Mouse (Mus musculus) heart, postnatal 36 days (tissue): Measurements from ENCODE around the gene Shkbp1. TPM values are rescaled to one million over a fixed set of nuclear protein-coding genes. Genes with fewer than 3 reads are reported as not detected.

ENCODE experiments used
- DNase-seq, 2 experiments: peaks; one replicate each; pipeline ENCODE4 v3.0.0; 2021 to 2022
- intact Hi-C: fragments of 180-260 bp; cut with DNase I; formaldehyde crosslinking; loops from one replicate; pipeline ENCODE4 v1.15.1; 2025
- total RNA-seq, 2 experiments: library from RNA; stranded (reverse); gene quantifications; 2 replicates each; pipeline ENCODE4 v1.2.3; 2021

Shkbp1 gene
- total RNA-seq, 2 experiments from 2014 or later, result 6.5 to 7.5 TPM

- intact Hi-C loops, result no loop called here
- DNase-seq, result no peak
Measured at GRCm38 (mm10) chr7:27323001-27323400, 32.8 kb downstream of the Shkbp1 start.

GRCm38 (mm10) chr7:27322291-27322690 lies 33.5 kb downstream of the Shkbp1 start:
- intact Hi-C loops, result no loop called here
- DNase-seq, result no peak

- intact Hi-C loops, result no loop called here
- DNase-seq, result no peak
Measured at GRCm38 (mm10) chr7:27319411-27319810, 36.4 kb downstream of the Shkbp1 start.

- peak; percentile 50 to 52 for DNase-seq
- intact Hi-C loops, result no loop called here
Measured at GRCm38 (mm10) chr7:27315958-27316357, 39.9 kb downstream of the Shkbp1 start.

- DNase-seq, result no peak
- intact Hi-C loops, result no loop called here
Measured at GRCm38 (mm10) chr7:27314393-27314792, 41.4 kb downstream of the Shkbp1 start.

GRCm38 (mm10) chr7:27311651-27312284 lies 44.1 kb downstream of the Shkbp1 start:
- intact Hi-C loops, result no loop called here
- DNase-seq, result no peak

GRCm38 (mm10) chr7:27310996-27311535 lies 44.8 kb downstream of the Shkbp1 start:
- DNase-seq, result no peak

GRCm38 (mm10) chr7:27310306-27310705 lies 45.5 kb downstream of the Shkbp1 start:
- intact Hi-C loops, result no loop called here
- DNase-seq, result peak; percentile 57 to 64

More at GRCm38 (mm10) chr7:27310996-27311535, 44.8 kb downstream of the Shkbp1 start:
- intact Hi-C loops, result no loop called here

GRCm38 (mm10) chr7:27309832-27310231 lies 46.0 kb downstream of the Shkbp1 start:
- intact Hi-C loops, result no loop called here
- no peak for DNase-seq

GRCm38 (mm10) chr7:27308821-27309549 lies 46.8 kb downstream of the Shkbp1 start:
- peak in 1 of 2 experiments; percentile 32 for DNase-seq
- intact Hi-C loops, result no loop called here

- no peak for DNase-seq
- intact Hi-C loops, result no loop called here
Measured at GRCm38 (mm10) chr7:27307551-27307950, 48.3 kb downstream of the Shkbp1 start.

- DNase-seq, result peak; percentile 55 to 72
- intact Hi-C loops, result no loop called here
Measured at GRCm38 (mm10) chr7:27306161-27307160, 49.4 kb downstream of the Shkbp1 start.

GRCm38 (mm10) chr7:27305091-27305730 lies 50.6 kb downstream of the Shkbp1 start:
- no peak for DNase-seq
- intact Hi-C loops, result no loop called here

- intact Hi-C loops, result loop anchor here (1.0 to 2.0 kb wide), 2 partner anchors 27 to 83 kb away; no protein-coding TSS in a partner anchor
- DNase-seq, result peak; percentile 80 to 85
Measured at GRCm38 (mm10) chr7:27302172-27302571, 53.6 kb downstream of the Shkbp1 start.

GRCm38 (mm10) chr7:27300801-27301200 lies 55.0 kb downstream of the Shkbp1 start:
- no peak for DNase-seq
- intact Hi-C loops, result no loop called here

- no peak for DNase-seq
- intact Hi-C loops, result no loop called here
Measured at GRCm38 (mm10) chr7:27300351-27300750, 55.5 kb downstream of the Shkbp1 start.

GRCm38 (mm10) chr7:27298816-27299215 lies 57.0 kb downstream of the Shkbp1 start:
- DNase-seq, result no peak
- intact Hi-C loops, result no loop called here

- intact Hi-C loops, result no loop called here
- DNase-seq, result no peak
Measured at GRCm38 (mm10) chr7:27298033-27298610, 57.7 kb downstream of the Shkbp1 start.

GRCm38 (mm10) chr7:27296518-27296917 lies 59.3 kb downstream of the Shkbp1 start:
- intact Hi-C loops, result no loop called here
- no peak for DNase-seq

- intact Hi-C loops, result no loop called here
Measured at GRCm38 (mm10) chr7:27295956-27296355, 59.9 kb downstream of the Shkbp1 start.

More at GRCm38 (mm10) chr7:27295956-27296355, 59.9 kb downstream of the Shkbp1 start:
- no peak for DNase-seq
